9 mouse cellular contexts compared by ENCODE assay signal in genomic region chr5:100671398-100671797, GRCm38 (mm10). TPM values are rescaled to one million over a fixed set of nuclear protein-coding genes. Genes with fewer than 3 reads are reported as not detected.
A peak's percentile ranks its signal among the peaks of the same experiment; 100 is the strongest.
DNase-seq lines count a peak whose midpoint lies in the region; ATAC-seq and TF ChIP-seq lines count a peak whose summit lies in the region.
"Had no signal": no experiment of that assay in that cellular context is flagged by ENCODE, and none has a peak within 500 bp of the region (broad histone marks: within the 10 kb centered on the region; RNA-seq: fewer than 3 reads in every experiment).

No protein-coding gene starts in this region.

- TF ChIP-seq CTCF in E14TG2a.4 (conservative IDR thresholded peaks at IDR 0.05; ENCODE audit: low read length): peak; percentile 73

- DNase-seq in layer of hippocampus, adult 11-12 months (ENCODE audit: low spot score): peak; percentile 53
- DNase-seq in layer of hippocampus, adult 9-11 months: no peak
- DNase-seq in 416B (ENCODE audit: low read depth): peak; percentile 74
- peak; percentile 65 to 67 for DNase-seq in cerebellum, adult 18-20 months
- peak; percentile 64 for DNase-seq in induced T-regulatory cell, adult 2 months (ENCODE audit: low read depth)

- no peak overlapping the region for H3K4me3 ChIP-seq in E14TG2a.4 (replicated peaks; ENCODE audit: low read length)
- H3K4me3 ChIP-seq: midbrain, embryonic 12.5 days had no signal

- H3K9me3 ChIP-seq in E14TG2a.4 (ENCODE audit: low read length): no peaks in the 10 kb centered on the region
- H3K9me3 ChIP-seq: midbrain, embryonic 12.5 days had no signal

- H3K27me3 ChIP-seq in E14TG2a.4 (ENCODE audit: insufficient read depth, low read length): no peaks in the 10 kb centered on the region
- H3K27me3 ChIP-seq: midbrain, embryonic 12.5 days had no signal

- H3K4me1 ChIP-seq in E14TG2a.4 (replicated peaks; ENCODE audit: low read depth, low read length): peaks cover 37% of the 10 kb centered on the region

- peak; percentile 65 for ATAC-seq in megakaryocyte progenitor cell, adult 5-6 weeks (replicated peaks; ENCODE audit: poor library complexity)
- ATAC-seq in activated CD4-positive, CD25-positive, alpha-beta regulatory T cell, adult 4 months: no peak

- H3K36me3 ChIP-seq in E14TG2a.4 (ENCODE audit: insufficient read depth, low read length): peaks cover 46% of the 10 kb centered on the region

RNA-seq across cellular contexts. Expression of gene Coq2, which starts 3.5 kb away (rescaled TPM):
- total RNA-seq in megakaryocyte progenitor cell, adult 5-6 weeks (2015): 41.9 and 51.4 TPM in 2 replicates
- 41.3 and 42.0 TPM in 2 replicates for total RNA-seq in megakaryocyte progenitor cell, adult 5-6 weeks (2017)
- polyA plus RNA-seq in activated CD4-positive, CD25-positive, alpha-beta regulatory T cell, adult 4 months (2017; shearing (Covaris generic)): 1 to 10 TPM; 8.2 to 9.2 TPM

RNA-seq across cellular contexts. Expression of gene Hpse, which starts 48.1 kb away (rescaled TPM):
- 20.9 and 26.2 TPM in 2 replicates for total RNA-seq in megakaryocyte progenitor cell, adult 5-6 weeks (2015)
- 24.9 and 25.6 TPM in 2 replicates for total RNA-seq in megakaryocyte progenitor cell, adult 5-6 weeks (2017)
- 1 to 10 TPM in 1 of 2 experiments, under 1 TPM in 1; 0.62 to 1.4 TPM for polyA plus RNA-seq in activated CD4-positive, CD25-positive, alpha-beta regulatory T cell, adult 4 months (2017; shearing (Covaris generic))
